Mouse (Mus musculus): Measurements from ENCODE around the gene Fntb.

GRCm38 (mm10) chr12:76844346-76845061 is 79.1 kb downstream of the Fntb start:
- TF ChIP-seq CTCF (IDR thresholded peaks at IDR 0.05; ENCODE audit: low read depth) (no peak), EP300 (IDR thresholded peaks at IDR 0.05; ENCODE audit: low read depth) (no peak)
